Mouse (Mus musculus) left cerebral cortex, postnatal 25 days (tissue): Measurements from ENCODE around the gene Art5. TPM values are rescaled to one million over a fixed set of nuclear protein-coding genes. Genes with fewer than 3 reads are reported as not detected.

Source experiments
- DNase-seq, 2 experiments: peaks; one replicate each; pipeline ENCODE4 v3.0.0; 2022; ENCODE audit warnings: low spot score in 2 of 2, mixed read lengths in 1 of 2
- intact Hi-C: fragments of 180-260 bp; cut with DNase I; formaldehyde crosslinking; loops from one replicate; pipeline ENCODE4 v1.15.1; 2025
- total RNA-seq, 2 experiments: library from RNA; stranded (reverse); gene quantifications; 2 replicates each; pipeline ENCODE4 v1.2.3; 2021

The Art5 gene
- total RNA-seq = not detected

- intact Hi-C loops = no loop called here
- no peak for DNase-seq
Observed at GRCm38 (mm10) chr7:102109171-102109570, at the start of gene Art5. Gene Art5 (minus strand): TSS chr7:102109489.

DNA sequence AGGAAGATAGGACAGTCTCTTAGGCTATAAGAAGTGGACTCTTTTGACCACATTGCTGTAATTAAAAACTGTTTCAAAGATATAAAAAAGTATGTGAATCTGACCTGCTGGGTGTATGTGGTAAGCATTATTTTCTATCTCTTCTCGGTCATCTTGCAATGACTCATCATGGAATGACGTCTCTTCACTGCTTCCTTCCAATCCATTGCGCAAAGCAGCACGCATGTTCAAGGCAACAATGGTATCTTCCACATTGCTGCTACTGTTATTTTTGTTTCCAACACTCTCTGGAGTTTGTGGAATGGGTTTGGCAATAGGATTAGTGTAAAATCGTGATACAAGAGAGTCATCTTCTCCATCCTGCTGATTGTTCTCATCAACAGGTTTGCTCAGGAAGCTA lies 44.4 kb upstream of the Art5 start:
- intact Hi-C loops = no loop called here
- DNase-seq = no peak

GRCm38 (mm10) chr7:102137898-102138297 lies 28.6 kb upstream of the Art5 start:
- intact Hi-C loops = loop anchor here (5.0 kb wide), 1 partner anchor 44 kb away; no protein-coding TSS in a partner anchor
- no peak for DNase-seq

DNA sequence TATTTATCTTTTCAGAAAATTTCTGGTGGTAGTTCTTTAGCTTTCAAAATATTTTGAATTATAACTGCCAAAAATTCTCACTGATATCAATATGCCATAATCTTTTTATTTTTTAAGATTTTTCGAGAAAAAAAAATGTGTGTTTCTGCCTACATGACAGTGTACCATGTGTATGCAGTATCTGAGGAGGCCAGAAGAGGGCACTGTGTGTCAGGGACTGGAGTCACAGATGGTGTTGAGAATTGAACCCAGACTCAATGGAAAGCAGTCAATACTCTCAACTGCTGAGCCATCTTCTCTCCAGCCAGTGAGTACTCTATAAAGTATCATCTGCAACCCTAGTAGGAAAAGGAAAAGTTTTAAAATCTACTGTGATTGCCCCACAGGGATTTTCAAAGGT lies 28.2 kb upstream of the Art5 start:
- intact Hi-C loops = loop anchor here (5.0 kb wide), 1 partner anchor 45 kb away; no protein-coding TSS in a partner anchor
- peak in 1 of 2 experiments; percentile 12 for DNase-seq

- intact Hi-C loops = no loop called here
Observed at GRCm38 (mm10) chr7:102132395-102132794, 23.1 kb upstream of the Art5 start.

DNA sequence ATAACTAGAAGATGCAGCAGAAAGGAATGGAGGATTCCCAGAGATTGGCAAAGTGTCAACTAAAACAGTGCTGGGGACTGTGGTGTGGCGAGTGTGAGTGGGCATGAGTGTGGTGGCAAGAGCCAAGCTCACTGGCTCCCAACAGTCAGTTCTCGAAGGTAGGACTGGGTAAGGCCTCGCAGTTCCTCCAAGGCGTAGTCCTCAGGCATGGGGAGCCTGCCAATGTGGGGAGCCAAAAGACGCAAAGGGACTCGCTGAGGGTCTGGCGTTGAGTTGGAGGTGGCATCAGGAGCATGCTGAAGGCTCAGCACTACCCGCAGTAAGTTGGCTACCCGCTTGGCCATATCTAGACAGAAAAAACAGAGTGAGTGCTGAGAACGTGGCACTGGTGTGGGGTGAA lies 11.0 kb upstream of the Art5 start:
- no peak for DNase-seq
- intact Hi-C loops = no loop called here

More at GRCm38 (mm10) chr7:102132395-102132794, 23.1 kb upstream of the Art5 start:
- DNase-seq = no peak

GRCm38 (mm10) chr7:102117382-102117781 lies 8.1 kb upstream of the Art5 start:
- no peak for DNase-seq
- intact Hi-C loops = no loop called here

DNA sequence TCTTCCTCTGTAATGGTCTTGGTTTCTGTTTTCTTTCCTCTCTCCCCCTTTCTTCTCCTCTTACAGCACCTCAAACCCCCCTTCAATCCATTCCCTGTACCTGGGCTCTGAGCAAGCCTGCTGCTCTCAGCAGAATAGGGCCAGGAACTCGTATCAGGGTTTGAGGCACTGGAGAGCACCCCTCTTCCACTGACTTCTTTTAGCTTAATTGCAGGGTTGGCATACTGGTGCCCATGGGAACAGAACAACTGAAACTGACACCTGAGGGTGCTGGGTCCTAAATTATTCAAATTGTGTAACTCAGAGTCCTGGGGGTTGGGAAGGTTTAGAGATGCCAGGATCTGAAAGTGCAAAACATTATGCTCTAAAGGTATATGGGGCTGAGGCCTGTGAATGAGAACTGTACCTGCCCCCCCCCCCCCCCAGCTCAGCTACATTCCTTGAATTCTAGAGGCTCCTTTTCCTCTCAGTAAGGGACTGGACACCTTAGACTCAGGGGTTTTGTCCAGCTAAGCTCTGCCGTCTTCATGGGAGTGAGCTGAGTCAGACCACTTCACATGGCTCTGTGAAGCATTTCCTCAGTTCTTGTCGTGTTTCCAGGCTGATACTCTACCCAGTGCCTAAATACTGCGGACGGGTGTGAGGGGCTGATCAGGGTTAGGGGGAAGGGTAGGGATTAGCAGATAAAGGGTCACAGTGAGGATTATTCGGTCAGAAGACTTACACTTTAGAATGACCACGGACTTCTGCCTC lies 7.5 kb upstream of the Art5 start, which contains the start of gene Chrna10:
Gene Chrna10 (minus strand): TSS at position 250 of the 753 bp plus-strand sequence.
- intact Hi-C loops = no loop called here
- DNase-seq = no peak

GRCm38 (mm10) chr7:102113151-102113729 lies 4.0 kb upstream of the Art5 start:
- intact Hi-C loops = no loop called here
- no peak for DNase-seq

DNA sequence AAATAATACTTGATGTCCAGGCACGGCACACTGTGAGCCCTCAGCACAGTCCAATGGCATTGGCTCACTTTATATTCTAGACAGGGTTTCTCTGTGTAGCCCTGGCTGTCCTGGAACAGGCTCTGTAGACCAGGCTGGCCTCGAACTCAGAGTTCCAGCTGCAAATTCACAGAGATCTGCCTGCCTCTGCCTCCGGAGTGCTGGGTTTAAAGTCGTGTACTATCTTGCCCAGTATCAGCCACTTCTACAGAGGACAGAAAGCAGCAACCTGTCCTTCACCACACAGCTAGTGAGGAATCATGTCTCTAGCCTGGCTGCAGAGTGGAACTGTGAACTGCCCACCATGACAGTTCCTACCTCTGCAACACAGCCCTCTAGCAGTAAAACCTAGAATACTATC lies 457 bp upstream of the Art5 start:
- DNase-seq = no peak
- intact Hi-C loops = no loop called here

GRCm38 (mm10) chr7:102108206-102108605 lies 1.1 kb downstream of the Art5 start:
- DNase-seq = no peak
- intact Hi-C loops = no loop called here

DNA sequence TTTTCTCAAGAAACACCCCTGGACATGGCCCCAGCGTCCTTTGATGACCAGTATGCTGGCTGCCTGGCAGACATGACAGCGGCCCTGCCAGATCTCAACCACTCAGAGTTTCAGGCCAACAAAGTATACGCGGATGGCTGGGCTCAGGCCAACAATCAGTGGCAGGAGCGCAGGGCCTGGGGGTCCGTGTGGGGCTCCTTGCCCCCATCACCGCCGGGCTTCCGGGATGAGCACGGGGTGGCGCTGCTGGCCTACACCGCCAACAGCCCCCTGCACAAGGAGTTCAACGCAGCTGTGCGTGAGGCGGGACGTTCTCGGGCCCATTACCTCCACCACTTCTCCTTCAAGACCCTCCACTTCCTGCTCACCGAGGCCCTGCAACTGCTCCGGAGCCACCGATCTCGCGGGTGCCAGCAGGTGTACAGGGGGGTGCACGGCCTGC lies 2.6 kb downstream of the Art5 start:
- DNase-seq = no peak
- intact Hi-C loops = no loop called here

GRCm38 (mm10) chr7:102104126-102104525 lies 5.2 kb downstream of the Art5 start:
- intact Hi-C loops = no loop called here
- DNase-seq = no peak

DNA sequence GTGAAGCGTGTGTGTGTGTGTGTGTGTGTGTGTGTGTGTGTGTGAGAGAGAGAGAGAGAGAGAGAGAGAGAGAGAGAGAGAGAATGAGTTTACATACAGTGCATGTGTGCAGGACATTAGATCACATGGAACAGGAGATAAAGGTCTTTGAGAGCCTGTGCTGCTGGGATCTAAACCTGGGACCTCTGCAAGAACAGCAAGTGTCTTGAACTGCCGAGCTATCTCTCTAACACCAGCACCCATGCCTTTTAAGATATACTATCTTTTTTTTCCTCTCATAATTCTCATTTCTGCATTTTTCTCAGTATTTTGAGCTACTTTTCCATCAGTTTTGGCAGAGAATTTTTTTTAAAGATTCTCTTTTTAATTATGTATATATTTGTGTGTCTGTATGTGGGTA lies 5.7 kb downstream of the Art5 start:
- intact Hi-C loops = no loop called here

DNA sequence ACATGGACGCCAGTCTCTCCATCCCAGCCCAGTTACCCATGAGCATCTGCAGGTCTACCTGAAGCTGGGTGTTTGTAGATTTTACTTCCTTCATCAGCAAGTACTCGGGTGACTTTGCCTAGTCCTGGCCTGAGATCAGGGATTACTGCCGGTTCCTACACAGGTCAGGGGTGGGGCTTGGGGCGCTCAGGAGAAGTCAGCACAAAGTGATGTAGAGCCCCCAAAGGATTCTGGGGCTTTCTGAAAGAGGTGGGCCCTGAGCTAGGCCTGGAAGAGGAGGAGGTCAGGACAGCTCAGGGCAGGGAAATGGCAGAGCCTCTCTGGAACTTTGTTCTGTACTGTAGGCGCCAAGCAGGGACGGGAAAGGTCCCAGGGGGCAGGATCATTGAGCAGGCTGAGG lies 6.6 kb downstream of the Art5 start:
- intact Hi-C loops = no loop called here
- no peak for DNase-seq

More for the DNA sequence above, 5.7 kb downstream of the Art5 start:
- no peak for DNase-seq

- DNase-seq = no peak
- intact Hi-C loops = no loop called here
Observed at GRCm38 (mm10) chr7:102102241-102102640, 7.0 kb downstream of the Art5 start.

GRCm38 (mm10) chr7:102101487-102101886 lies 7.8 kb downstream of the Art5 start, which contains the start of gene Art1:
Gene Art1 (plus strand): TSS chr7:102101743.
- intact Hi-C loops = no loop called here
- DNase-seq = no peak

- intact Hi-C loops = no loop called here
- DNase-seq = no peak
Observed at GRCm38 (mm10) chr7:102100868-102101267, 8.4 kb downstream of the Art5 start.

GRCm38 (mm10) chr7:102099760-102100661 lies 9.3 kb downstream of the Art5 start:
- no peak for DNase-seq
- intact Hi-C loops = no loop called here

GRCm38 (mm10) chr7:102087336-102087735 lies 22.0 kb downstream of the Art5 start:
- peak in 1 of 2 experiments; percentile 43 for DNase-seq
- intact Hi-C loops = no loop called here
